Mouse (Mus musculus): ENCODE measurements at regions not wholly inside any gene's neighbourhood (a gene's known extent, or its start where the extent isn't known, plus 50 kb on each side); places are given as distances from the start of the nearest gene placed in this dataset.
"Not testable (repeated sequence)": the region's sequence is repeated elsewhere in the genome, so short reads cannot be mapped to it uniquely, and the experiment has no call there.

DNA sequence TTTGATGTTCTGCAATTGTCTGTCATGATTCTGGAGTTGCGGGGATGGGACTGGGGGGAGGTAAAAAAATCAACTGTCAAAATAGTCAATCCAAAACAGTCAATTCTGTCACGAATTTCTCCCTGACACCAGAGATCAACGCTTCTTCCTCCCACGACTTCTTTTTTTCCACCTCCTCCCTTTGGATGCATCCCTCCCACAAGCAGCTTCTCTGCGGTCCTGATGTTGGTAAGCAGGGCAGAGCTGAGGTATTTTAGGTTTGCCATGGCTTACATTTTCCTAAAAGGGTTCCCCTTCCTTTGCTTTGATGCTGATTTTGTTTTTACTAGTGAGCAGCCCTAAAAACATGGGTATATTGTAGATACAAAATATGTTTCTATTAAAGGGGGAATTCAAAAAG lies 209.7 kb downstream of the Cd47 start:
- DNase-seq = no peak

DNA sequence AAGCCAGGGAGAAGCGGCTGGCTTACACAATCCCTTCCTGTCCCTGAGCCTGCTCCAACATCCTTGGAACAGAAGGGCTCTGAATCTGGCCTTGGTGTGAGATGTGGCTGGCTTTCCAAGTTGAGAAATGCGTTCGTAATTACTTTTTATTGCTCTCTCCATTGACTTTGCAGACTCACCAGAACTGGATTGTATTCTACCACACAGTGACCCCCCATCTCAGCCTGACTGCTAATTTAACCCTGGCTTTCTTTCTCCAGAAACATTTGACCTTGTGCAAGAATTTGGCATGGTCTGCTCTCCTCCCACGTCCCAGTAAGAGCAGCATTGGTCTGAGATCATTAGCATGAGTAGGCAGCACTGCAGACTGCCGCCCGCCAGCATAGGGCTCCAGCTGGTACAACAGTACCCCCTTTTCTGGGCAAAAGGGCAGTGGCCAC lies 210.2 kb downstream of the Cd47 start:
- no peak for DNase-seq

DNA sequence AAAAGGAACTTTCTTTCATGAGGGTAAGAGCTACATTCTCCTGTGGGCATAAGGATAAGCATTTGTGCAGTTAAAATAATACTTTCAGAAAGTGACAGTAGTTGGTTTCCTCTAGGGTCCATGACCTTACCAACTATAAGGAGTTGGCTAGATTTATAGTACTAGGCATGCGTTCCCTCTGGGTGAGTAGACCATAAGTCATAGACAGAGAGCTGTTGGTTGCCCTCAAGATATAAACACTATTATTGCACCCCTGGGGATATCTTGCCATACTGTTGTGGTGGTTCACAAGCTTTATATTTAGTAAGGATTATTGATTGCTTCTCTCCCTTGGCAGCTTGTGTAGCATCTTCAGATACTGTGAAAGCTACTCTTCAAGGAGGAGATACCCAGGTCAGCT lies 223.6 kb downstream of the Cd47 start:
- no peak for DNase-seq

DNA sequence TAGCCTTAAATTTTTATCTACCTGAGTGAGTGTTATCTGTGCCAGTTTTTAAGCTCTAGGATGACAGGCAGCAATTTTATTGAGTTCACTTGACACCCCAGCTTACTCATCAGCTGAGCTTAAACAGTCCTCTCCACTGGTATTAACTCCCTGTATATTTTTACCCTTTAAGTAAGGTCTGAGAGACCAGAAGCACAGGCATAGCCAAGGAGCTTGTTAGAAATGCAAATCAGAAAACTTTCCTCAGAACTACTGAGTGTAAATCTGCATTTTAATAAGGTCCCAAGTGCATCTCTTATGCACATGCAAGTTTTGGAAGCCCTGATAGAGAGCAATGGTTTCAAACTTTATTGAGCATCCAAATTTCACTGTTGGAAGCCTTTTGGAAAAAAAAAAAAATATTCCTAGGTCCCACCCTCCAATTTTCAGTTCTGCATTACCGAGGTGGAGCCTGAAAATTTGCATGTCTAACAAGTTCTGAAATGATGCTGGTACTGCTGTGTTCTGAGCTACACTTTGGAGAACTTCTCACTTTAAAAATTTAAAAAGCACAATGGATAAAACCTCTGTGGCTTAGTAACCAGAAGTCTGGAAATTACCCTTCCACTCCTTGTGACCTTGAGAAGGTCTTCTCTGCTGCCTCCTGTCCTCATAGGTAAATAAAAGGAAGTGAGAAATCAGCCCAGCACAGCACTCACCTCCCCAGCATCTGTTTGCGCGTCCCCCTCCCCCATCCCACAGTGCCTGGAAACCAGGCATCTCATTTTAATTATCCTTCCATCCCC lies 226.0 kb downstream of the Cd47 start:
- no peak for DNase-seq

DNA sequence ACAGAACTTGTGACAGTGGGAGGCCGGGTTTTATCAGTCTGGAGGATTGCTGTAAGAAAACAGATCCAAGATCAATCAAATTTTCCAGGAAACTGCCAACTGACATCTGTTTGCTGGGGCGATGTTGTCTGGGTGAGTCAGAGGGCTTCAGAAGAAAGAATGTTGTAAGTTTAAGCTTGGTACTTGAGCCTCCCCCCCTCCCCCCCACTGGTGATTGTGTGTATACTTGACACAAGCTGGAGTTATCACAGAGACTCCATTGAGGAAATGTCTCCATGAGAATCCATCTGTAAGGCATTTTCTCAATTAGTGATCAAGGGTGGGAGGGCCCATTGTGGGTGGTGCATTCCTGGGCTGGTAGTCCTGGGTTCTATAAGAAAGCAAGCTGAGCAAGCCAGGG lies 226.9 kb downstream of the Cd47 start:
- no peak for DNase-seq

DNA sequence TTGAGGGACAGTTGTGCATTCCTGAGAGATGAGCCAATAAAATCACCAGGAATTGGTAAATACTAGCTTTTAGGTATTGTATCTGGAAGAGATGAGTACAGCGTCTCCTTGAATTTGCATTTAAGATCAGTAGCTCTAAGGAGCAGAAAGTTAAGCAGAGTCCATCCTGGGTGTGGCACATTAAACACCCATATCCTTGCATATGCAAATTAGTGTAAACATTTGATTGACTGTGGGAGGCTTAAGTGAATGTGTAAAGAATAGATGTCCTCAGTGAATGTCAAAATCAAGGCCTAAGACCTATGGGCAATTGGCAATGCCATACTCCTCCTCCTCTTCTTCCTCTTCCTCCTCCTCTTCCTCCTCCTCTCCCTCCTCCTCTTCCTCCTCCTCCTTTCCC lies 229.4 kb downstream of the Cd47 start:
- no peak for DNase-seq

DNA sequence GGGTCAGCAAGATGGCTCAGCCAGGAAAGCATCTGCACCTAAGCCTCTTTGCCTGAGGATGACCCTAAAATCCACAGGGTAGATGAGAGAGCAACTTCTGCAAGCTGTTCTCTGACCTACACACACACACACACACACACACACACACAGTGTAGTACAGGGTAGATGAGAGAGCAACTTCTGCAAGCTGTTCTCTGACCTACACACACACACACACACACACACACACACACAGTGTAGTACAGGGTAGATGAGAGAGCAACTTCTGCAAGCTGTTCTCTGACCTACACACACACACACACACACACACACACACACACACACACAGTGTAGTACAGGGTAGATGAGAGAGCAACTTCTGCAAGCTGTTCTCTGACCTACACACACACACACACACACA lies 230.0 kb downstream of the Cd47 start:
- not testable (repeated sequence) for DNase-seq

DNA sequence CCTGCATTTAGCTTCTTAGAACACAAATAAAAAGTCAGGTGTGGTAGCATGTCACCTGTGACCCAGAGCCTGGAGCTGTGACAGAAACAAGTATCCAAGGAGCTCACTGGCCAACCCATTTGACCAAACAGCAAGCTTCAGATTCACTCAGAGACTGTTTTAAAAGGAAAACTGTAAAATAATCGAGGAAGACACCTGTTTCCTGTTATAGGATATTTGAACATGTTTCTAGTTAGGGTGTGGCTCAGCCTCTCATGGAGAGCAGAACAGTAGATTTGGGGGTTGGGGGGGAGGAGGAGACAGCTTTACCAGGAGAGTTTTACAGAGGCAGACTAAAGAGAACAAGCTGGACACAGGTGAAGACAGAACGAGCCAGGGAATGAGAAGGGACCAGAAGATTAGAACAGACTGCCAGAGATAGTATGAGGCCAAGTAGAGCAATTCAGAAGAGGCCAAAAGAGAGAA lies 230.6 kb downstream of the Cd47 start:
- no peak for DNase-seq

DNA sequence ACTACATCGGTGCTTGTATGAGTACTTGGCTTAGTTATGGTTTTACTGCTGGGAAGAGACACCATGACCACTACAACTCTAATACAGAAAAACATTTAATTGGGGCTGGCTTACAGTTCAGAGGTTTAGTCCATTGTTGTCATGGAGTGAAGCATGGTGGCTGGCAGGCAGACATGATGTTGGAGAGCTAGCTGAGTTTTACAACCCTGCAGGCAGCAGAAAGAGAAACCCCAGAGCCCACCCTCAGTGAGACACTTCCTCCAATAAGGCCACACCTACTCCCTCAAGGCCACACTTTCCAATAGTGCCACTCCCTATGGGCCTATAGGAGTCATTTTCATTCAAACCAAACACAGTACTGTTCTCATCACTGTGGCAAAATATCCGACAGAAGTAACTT lies 232.5 kb downstream of the Cd47 start:
- no peak for DNase-seq

DNA sequence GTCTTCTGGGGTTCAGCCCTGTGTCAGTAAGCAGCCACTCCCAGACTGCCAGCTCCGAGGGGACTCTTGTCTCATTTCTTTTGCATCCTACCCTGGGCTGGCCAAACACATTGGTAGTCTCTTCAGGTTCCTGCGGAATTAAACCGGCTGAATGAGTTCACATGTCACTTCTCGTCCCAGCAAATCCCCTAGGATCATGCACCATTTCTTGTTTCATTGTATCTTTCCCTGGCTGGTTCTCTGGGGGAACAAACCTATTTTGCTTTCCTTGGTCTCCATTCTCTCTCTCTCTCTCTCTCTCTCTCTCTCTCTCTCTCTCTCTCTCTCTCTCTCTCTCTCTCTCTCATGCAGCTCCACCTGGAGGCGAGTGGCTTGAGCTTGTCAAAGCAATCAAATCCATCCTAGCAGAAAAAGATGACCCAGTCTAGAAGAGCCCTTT lies 236.0 kb downstream of the Cd47 start:
- DNase-seq = peak; percentile 43

DNA sequence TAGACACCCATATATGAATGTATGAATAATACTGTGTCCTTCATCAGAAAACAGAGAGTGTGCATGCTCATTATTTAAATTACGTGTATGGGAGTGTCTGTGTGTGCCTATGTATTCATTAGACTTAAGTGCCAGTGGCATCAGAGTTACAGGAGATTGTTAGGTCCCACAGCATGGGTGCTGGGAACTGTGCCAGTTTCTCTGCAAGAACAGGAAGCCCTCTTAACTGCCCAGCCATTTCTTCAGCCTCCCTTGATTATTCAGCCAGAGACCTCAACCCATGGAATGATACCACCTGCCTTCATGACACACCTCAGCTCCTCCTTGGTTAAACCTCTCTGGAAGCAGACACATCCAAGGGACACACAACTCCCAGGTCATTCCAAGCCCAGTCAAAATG lies 243.8 kb downstream of the Cd47 start:
- peak; percentile 22 for DNase-seq

DNA sequence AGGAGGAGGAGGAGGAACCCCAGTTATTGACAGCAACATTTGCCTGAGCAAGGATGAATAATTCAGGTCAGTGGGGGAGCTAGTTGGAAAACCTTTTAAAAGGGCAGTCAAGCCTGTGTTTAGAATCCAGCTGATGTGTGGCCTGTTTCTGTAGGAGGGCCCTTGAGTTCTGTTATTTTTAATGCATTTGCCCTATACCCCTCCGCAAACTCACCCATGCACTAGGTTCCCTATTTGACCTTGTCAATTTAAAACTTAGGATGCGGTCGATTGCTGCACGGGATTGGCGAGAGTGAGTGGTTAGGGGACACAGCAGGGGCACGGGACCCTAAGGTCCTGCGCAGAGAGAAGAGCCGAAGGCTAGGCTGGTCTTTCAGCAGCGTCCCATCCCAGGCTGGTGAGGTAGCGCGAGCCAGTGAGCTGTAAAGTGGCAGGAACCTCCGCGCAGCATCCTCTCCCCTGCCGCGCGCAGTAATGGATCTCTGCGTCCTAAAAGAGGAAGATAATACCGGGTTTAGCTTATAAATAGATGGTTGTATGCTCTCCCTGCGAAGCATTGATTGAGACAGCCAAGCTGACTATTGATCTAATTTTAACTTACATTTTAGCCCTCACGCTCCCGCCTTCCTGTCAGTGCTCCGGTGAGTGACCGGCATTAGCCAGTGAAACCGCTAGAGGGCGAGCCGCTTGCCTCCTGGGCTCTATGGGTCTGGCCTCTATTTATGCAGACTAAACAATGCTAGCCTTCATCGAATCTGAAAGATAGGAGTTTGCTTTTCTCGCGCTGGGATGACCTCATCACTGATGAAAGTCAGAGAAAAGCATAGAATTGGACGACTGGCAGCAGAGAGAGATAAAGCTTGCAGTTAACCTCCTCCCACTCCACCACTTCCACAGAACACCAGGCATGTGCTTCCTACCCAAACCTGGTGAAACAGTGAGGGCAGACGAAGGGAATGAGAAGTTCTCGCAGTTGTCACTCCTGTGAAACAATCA lies 245.5 kb downstream of the Cd47 start:
- peak; percentile 86 for DNase-seq

DNA sequence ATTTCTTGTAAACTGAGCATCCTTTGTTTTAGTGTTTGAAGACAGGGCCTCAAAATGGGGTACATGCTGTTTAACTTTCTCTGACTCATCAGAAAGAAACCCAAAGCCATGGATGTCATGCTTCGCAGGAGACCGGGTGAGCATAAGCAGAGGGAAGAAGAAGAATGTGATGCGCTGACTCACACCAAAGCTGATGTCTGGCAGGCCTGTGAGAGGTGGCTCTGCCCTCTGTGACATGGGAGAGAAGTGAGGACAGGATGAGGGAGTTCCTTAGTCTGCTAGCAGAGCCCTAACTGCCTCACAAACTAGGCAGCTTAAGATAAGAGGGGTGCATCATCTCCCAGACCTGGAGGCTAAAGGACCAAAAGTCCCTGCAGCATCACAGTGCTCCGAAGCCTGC lies 263.2 kb downstream of the Cd47 start:
- DNase-seq = no peak

DNA sequence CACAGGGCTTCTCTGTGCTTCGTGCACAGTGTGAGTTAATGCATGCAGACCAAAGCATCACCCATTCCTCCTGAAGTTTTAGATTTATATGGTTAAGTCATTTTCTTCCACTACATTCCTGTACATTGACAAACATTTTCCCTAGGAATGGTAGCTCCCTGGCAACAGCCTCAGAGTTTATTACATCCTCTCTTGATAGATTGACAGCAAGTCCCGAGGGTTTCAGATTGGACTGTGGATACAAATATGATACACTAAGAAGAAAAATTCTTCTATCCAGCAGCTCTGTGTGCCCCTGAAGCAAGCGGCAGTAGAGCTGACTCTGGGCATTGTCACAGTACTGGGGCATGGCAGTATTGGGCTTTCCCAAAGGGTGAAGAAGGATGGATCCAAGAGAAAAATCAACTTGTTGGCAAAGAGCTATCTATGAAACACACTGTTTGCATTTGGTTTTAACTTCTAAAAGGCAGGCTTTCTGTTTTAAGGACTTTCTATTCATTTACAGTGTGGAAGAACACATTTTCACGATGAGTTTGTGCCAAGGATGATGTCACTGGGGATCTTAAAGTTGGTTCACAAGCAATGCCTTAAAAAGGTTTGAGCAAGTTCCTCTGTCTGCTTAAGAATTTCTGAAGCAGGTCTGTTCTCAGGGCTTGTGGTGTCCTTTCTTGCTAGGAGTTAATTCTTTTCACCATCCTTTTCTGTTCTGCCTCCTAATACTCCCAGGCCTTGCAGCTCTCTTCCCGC lies 265.2 kb downstream of the Cd47 start:
- no peak for DNase-seq

DNA sequence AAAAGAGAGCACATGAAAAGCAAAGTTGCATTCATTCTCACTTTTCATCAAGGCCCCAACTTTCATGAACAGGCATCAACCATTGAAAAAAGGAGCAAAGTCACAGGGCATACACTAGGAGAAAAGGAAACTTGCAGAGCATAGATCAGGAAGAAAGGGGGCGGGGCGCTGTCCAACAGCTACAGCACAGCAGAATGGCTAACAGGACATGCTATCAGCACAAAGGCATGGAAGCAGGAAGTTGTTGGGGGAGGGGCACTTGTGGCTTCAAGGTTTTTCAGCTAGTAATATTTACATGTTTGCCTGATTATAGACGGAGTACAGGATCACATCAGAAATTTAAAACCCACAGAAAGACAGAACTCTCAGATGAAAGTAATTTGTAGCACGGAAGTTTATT lies 268.7 kb downstream of the Cd47 start:
- no peak for DNase-seq

DNA sequence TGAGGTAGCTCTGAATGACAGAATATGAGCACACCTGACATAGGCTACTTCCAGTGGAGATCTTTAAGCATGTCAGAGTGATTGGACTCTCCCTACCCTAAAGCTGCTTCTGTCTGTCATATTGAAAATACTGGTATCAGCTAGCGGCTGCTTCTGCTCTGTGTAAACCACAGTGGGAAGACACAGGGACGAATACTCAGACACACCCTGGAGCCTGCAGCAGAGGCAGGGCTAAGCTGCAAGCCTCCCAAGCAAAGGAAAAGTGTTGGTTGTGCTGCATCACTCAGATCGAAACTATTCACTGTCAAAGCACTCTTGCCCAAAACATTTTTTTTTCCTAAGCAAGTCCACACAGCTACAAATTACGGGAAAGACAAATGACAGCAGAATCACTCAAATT lies 270.4 kb downstream of the Cd47 start:
- DNase-seq = no peak

DNA sequence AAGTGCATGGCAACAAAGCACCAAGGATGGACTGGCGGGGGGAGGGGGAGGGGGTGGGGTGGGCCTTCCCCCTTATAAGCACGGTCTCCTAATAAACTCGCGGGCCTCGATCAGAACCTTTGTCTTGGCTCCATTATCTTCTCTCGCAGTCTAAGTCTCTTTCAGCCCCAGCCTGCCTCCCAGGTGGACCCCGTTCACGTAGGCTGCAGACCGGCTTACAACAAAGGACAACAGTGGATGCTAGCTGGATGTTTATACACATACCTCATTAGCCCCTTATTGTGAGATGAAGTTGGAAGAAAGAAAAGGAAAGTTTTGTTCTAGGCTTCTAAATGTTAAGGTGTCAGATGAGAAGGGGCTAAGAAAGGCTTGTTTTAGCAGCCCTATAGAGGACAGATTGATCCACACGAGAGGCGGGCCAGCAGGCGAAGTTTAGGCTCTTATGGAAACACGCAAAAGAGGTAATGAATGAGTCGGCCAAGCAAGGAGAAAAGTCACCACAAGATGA lies 272.6 kb downstream of the Cd47 start:
- DNase-seq = peak; percentile 18

DNA sequence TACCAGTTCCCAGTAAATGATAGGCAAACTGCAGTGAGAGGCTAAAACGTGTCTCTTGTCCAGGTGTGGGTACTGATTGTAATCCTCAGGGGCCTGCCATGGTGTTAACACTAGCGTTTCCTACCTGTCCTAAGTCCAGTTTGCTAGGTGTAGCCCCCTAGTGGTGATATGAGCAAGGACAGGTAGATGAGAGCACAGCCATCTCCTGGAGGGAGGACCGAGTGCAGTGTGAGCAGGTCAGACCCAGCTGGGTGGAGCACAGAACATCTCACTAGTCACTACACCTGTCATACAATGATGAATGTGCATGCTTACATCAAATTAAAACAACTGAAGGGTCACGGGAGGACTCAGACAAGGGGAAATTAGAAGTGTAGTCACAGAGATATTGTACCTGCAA lies 273.6 kb downstream of the Cd47 start:
- DNase-seq = peak; percentile 21

DNA sequence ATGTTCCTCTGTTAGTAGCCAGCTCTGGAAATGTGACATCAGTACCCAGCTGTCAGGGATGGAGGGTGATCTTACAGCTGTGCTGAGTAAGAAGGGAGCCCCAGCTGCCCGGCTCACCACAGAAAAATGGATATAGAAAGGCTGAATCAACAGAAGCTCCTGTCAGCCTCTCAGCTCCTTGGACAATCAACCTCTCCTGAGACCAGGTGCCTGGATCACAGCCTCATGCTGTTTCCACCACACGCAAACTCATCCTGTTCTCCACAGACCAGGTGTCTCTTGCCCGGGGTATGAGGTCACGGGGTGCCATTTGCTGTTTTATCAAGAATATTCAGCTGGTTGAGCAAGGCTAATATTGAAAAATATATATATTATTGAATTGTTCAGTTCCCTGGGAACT lies 275.3 kb downstream of the Cd47 start:
- no peak for DNase-seq

DNA sequence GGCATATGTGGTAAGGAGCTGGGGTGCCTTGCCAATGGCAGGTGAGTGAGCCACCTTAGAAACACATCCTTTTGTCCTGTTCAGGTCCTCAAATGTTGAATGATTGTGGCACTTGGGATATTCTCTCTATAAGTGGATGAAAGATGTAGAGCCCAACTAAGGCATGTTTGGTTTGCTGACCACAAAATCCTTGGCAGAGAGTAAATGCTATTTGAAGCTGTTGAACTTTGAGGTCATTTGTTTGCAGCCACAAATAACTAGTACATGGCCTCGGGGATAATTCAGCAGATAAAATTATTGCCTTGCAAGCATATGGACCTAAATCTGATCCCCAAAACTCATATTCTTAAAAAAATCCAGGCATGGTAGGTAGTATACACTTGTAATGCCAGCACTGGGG lies 281.2 kb downstream of the Cd47 start:
- no peak for DNase-seq

DNA sequence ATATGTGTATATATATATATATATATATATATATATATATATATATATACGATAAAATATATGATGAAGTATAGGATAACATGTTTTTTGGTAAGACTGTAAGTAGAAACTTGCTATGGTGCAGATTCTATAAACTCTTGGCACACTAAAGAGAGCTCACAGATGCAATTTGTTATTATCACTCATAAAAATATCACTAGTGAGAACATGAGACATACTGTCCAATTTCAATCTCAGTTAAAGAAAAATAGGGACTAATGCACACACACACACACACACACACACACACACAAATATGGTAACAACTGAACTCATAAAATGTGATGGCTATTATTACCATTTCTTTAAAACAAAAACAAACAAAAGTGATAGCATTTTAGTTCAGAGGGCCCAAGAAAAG lies 292.0 kb downstream of the Cd47 start:
- no peak for DNase-seq

DNA sequence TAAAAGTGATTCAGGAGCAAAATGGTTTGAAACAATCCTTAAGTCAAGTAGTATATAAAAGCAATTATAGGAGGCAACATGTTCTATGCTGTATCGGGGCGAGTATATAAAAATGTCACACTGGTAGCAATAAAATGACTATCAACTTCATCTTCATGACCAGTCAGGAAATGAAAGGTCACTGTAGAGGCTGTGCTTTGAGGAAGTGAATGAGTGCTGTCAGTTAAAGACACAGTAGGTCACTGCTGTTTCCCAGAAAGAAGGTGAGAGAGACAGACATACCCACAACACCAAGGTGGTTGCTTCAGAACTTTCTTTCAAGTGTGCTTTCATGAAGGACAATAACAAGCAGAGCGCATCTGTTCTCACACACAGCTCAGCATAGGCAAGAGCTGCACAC lies 292.4 kb downstream of the Cd47 start:
- no peak for DNase-seq
